Mouse (Mus musculus) small intestine, adult 2 months (tissue): ENCODE data around the gene Tnfrsf21.

ENCODE experiments used
- CTCF ChIP-seq: fragments of 200-500 bp; IDR thresholded peaks from 2 replicates; pipeline ENCODE4 v1.5.1; 2012; ENCODE audit warnings: low read depth, mild to moderate bottlenecking, control low read depth, inconsistent platforms, low read length, moderate library complexity, mixed read lengths; ENCODE audit not compliant: insufficient replicate concordance, insufficient read length; ENCODE audit errors: extremely low read depth
- POLR2A ChIP-seq: fragments of 200-500 bp; IDR thresholded peaks from 2 replicates; pipeline ENCODE4 v1.6.1; 2012; ENCODE audit warnings: low read depth, mild to moderate bottlenecking, control low read depth, inconsistent platforms, low read length, moderate library complexity

DNA sequence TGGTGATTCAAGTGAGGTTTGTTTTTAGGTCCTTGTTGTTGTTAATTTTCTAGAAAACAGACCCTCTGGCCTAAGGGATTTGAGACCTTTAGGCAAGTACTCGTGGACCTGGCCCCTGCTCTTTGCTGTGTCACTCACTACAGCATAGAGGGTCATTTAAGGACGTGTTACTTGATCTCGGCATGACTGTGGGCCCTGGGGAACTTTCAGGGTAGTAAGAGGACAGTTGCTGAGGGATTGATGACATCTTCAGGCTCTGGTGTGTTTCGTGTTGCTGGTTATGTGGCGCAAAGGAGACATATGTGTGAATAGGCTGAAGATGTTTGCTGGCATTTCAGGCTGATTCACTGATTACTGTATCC, 56.4 kb downstream of the Tnfrsf21 start:
- no peak for TF ChIP-seq CTCF
- TF ChIP-seq POLR2A = no peak
